Mouse (Mus musculus) liver, adult (tissue): Measurements from ENCODE around the gene Slc5a5.

Experiments used
- GATA4 ChIP-seq: IDR thresholded peaks from 2 replicates; pipeline ENCODE4 v1.6.1; 2014; ENCODE audit warnings: mild to moderate bottlenecking, low read length; ENCODE audit not compliant: insufficient replicate concordance

Slc5a5 gene

DNA sequence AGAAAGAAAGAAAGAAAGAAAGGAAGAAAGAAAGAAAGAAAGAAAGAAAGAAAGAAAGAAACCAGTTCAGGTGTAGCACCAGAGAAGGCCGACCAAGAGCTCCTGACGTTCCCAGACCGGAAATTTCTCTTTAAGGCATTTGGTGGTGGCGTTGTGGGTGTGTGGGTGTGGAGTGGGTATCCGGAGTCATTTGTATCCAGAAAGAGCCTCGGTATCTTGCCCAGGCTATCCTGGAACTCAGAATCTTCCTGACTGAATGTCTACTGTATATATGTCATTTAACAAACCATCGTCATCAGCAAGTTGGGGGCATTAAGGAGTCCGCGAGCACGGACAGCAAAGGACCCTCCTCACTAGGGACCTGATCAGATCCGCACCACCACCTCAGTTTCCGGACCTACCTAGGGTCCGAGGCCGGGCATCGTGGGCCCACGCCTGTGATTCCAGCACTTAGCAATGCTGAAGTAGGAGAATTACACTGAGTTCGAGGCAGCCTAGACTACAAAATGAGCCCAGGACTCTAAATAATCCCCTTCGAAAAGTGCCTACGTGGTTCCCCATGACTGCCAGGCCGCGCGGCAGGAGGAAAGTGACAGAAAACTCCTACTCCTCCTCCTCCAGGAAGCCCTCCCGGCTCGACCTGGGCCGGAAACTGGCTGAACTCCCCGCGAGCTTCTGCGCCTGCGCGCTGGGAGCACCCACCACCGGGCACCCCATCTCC, 19.8 kb downstream of the Slc5a5 start:
- no peak for TF ChIP-seq GATA4

DNA sequence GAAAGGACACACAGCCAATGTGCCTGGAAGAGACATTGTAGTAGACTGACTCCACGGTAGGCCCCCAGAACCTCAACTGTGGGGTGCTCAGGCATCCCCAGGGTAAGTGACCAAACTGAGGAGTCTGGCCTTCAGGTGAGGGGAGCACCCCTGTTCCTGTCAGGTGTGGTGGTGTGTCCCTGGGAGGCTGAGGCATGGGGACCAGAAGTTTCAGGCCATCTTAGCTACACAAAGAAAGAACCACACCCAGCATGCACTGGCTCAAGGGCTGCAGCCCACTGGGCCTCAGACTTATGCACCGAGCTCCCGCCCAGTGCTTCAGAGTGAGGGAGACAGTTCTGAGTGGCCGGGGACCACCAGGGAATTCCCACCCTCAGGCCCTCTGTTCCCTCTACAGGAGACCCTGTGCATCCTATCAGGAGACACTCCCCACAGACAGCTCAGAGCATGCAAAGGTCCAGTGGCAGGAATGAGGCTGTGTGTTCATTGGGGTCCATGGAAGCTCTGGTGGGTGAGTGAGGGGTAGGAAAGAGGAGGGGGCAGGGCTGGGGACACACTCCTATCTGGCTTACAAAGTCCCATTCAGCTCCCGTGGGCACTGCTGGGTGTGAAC, 21.3 kb downstream of the Slc5a5 start:
- no peak for TF ChIP-seq GATA4

DNA sequence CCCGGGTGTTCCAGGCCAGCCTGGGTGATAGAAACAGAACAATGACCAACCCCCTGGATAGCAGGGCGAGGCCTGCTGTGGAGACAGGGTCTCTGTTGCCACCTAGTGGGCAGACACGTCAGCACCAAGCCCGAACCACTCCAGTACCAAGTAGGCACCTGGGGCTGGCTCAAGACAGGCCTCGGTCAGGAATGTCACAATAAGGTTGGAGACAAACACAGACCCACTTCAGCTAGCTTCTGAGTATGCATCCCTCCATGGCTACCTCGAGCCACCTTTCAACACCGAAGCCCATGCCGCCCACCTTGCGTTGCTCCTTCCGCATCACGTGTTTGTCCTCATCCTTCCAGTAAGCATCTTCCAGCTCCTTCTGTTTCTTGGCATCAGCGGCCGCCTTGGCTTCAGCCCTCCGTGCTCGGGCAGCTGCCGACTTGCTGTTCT, 22.9 kb downstream of the Slc5a5 start:
- no peak for TF ChIP-seq GATA4

DNA sequence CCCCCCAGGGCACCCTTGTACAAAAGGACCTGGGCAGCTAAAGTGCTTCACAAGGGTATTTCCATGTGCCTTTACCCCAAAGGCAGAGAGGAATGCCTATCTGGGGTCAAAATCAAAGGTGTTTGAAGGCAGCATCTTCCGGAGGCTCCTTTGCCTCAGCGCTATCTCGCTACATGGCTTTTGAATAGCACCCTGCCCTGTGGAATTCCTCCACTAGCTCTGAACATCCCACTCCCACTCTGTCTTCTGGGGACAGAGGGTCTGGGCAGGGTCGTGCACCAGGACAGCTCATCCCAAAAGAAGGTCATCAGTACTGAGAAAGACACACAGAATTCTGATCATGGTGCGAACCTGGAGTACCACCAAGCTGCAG, 23.4 kb downstream of the Slc5a5 start:
- no peak for TF ChIP-seq GATA4

DNA sequence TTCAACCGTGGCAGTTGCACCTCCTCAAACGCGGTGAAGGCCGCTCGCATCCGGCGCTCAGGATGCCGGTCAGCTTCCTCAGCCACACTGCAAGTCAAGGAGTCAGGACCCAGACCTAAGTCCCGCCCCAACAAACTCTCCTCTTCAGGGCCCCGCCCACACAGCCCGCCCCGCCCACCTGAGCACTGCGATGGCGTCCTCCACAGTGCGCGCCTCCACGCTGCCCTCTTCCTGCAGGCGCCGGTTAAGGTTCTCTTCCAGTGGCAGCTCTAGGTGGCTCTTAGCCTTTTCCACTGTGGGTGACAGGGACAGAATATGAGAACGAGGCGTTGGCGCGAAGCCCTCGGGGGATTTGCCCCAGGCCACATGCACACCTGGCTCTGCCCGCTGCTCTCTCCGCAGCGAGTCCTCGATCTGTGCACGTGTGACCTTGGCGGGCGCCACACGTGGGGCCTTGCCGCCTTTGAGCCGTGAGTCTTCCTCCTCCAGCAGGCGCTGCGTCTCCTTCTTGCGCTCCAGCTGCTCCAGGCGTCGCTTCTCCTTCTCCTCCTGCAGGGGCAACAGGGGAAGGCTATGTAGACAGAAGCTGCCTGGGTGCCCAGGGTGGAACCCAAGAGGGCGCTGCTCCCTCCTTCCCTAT, 23.9 kb downstream of the Slc5a5 start:
- no peak for TF ChIP-seq GATA4

DNA sequence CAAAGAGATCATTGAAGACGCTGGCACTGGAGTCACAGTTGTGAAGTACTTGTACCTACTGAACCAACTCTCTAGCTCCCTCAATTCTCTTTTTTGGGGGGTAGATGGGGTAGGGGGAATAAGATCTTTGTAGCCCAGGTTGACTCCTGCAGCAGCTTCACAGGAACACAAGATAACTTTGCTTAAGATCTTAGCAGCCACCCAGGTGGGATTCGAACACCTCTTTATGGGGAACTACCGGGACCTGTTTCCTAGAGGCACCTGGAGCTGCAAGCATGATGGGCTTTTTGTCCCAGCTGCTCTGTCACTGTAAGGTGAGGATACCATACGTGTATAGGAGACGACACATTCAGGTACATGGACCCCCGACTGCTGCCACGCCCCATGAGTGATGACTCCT, 26.0 kb downstream of the Slc5a5 start:
- TF ChIP-seq GATA4: no peak

DNA sequence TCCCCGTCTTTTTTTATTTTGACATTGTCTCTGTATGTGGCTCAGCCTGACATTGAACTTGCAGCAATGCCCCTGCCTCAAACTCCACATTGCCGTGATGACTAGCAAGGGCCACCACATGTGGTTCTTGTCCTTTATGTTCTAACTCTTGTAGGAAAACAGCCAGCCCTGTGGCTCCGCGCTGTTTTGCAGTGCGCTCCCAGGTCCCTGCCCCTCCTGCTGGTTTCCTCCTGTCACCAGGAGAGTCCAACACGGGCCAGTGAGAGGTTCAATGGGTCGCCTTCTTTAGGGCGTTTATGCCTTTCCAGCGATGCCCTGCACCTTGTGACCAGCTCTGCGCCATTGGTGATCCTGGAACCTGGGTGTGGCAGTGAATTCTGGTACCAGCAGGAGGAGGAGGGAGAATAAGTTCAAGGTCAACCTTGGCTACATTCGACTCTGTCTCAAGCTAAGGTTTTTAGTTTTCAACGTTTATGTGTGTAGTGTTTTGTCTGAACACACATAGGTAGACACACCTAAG, 26.5 kb downstream of the Slc5a5 start:
- TF ChIP-seq GATA4: no peak

DNA sequence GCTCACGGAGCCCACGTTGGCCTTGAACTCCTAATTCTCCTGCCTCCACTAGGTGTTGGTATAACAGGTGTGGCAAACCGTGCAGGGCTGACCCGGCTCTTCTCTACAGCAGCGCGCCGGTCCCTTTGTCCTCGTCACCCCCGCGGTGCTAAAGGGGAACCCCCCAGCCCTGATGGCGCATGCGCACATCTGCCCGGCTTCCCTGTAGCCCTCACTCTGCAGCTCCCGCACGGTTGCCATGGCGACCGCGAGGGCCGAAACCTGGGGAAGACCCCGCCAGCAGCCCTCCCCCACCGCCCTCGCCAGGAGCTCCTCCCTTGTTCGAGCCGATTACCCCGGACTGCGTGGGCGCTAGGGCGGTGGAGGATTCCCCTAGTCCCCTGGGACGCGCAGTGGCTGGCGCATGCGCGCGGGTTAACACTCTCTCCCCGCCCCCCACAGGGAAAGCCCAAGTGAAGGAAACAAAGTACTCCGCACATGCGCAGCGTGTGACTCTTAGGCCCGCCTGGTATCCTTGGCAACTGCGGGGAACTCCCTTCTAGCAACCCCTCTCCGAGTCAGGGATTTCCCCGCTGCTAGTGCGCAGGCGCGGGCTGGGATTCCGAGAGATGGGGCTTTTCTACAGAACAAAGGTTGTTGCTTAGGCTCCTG, 27.1 kb downstream of the Slc5a5 start:
- TF ChIP-seq GATA4: no peak

DNA sequence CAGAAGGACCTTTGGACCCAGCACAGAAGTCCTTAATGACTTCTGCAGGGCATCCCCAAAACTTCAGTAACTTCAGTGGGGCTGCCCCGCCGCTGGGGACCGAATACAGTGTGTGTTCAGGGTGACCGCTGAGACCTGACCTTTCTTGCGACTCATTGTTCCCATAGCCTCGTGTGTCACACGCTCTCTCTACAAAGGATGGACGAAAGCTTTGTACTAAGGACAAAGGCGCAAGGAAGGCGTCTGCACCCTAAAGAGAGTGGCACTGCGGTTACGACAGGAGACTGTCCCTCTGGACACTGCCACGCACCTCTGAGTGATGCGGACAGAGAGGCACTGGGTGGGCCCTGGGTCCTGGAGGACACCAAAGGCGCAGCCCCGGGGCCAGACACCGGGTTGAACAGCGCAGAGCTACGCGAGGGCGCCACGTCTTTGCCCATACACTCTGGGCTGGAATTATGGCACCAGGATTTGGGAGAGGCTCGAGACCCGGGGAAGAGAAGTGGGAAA, 27.8 kb downstream of the Slc5a5 start:
- TF ChIP-seq GATA4: no peak

DNA sequence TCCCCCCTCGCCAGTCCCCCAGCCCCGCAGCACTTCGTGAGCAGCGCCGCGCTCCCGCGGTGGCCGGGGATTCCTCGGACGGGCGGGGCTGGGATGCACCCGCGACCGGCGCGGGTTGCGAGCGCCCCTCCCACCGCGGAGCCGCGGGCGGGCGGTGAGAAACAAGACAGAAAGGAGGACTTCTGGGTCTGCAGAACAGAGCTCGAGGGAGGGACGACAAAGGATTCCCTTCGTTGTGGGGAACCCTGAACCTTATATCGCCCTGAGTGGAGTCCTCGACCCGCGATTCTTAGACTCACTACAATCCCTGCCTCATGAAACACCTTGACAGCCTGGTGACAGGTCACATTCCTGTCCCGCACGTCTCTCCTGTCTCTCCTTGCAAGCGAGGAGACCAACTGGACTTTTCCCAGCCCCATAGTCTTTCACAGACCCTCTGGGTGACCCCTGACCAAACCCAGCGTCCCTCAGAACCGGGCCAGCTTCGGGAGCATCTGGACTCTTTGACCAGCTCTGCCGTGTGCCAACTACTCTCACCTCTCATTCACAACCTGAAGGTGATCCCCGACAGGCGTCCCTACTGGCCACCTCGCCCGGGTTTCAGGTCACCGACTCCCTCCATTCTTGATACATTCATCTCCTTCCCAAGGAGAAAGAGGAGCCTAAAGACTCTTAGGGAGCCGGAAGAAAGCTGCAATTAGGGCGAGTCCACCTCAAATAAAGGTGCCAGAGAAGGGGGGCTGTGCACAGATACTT, 28.4 kb downstream of the Slc5a5 start:
- no peak for TF ChIP-seq GATA4

DNA sequence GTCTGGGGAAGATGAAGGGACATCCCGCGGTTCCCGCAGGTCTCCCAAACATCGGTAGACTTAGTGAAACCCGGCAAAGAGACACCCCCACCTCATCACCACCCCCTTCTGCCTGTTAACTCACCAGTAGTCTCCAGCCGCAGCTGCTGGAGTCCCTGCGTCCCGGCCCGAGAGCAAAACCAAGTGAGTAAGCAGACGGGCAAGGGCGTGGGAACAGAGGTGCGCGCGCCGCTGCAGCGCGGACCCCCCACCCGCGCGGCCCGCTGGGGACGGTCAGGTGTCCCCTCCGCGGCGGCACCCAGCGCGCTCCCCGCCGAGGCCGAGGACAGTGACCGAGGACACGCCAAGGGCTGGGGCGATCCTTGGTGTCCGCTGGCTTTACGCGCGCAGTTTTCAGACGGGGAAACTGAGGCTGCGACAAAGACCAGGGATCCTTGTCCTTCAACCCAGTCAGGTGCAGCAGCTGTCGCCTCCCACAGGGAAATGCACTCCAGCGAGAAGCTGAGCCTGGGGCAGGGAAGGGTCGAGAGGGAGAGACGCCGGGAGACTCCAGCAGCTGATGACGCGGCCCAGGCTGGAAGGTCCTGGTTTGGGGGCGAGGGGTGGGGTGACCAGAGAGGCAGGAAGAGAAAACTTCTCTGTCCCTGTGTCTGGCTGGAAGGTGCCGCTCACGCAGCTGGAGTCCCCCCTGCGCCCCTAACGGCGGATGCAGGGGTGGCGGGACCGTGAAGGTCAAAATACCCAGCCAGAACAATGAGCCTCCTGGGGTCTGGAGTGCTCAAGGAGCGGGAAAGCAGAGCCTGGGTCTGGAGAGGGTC, 29.5 kb downstream of the Slc5a5 start, which contains the start of gene Kcnn1:
TSS of gene Kcnn1 (minus strand) at position 435 of the 818 bp plus-strand sequence.
- TF ChIP-seq GATA4: no peak

DNA sequence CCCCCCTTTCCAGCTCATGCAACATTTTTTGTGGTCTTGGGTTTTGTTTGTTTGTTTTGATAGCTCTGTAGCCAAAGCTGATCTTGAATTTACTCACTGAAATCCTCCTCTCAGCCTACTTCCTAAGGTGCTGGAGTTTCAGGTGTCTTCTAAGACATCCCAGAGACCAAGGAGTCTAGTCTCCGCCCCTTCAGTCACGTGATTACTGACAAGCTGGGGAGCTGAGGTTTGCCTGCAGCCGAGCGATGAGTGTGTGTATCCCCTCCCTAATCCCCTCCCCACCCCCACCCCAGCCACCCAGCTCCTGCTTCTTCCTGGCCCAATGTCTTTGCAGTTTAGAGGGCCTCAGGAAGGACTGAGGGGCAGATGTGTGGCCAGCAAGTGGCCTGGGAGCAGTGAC, 35.0 kb downstream of the Slc5a5 start:
- TF ChIP-seq GATA4: no peak

DNA sequence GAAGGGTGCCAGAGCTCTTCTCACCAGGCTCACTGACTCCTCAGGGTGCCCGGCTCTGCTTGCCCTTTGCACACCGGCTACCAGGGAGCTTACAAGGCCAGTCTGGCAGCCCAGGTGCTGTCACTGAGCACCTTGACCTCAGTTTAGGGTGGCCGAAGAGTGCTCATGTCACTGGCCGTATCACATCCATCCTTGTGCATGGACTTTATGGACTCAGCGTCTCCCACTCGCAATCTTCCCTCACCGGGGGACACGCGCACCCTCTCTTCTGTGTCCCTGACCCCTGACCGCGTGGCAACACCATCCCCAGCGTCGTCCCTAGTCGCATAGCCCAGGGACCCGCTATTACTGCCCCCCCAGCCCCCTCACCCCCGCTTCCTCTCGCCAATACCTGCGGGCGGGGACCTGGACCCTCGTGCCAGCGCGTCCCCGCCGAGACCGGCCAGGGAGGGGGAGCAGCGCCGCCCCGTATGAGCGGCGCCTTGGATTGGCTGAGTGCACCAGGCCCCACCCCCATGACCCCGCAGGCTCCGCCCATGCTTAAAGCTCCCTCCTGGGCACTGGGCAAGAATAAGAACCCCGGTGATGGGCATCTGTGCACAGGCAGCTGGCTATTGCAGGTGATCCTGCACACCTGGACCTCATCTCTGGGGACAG, 35.9 kb downstream of the Slc5a5 start:
- no peak for TF ChIP-seq GATA4
